Mouse (Mus musculus) liver, embryonic 15.5 days (tissue): ENCODE results near the gene Esyt1. TPM values are rescaled to one million over a fixed set of nuclear protein-coding genes. Genes with fewer than 3 reads are reported as not detected.

Experiments
- ATAC-seq: fragments of 200-750 bp; cut with Nextera tagmentation; 2 replicates; pipeline ENCODE4 v1.8.0; 2017; ENCODE audit warnings: moderate number of reproducible peaks, mild to moderate bottlenecking, moderate library complexity; ENCODE audit not compliant: insufficient read depth
- H3K27ac ChIP-seq: fragments of 300-500 bp; sonication (generic); replicated peaks from 2 replicates; pipeline ENCODE4 v1.5.1; 2015; ENCODE audit warnings: mild to moderate bottlenecking, inconsistent platforms
- H3K27me3 ChIP-seq: fragments of 300-500 bp; sonication (generic); 2 replicates; pipeline ENCODE4 v1.6.1; 2015; ENCODE audit warnings: mild to moderate bottlenecking, inconsistent platforms
- H3K36me3 ChIP-seq: fragments of 300-500 bp; sonication (generic); replicated peaks from 2 replicates; pipeline ENCODE4 v1.6.1; 2015; ENCODE audit warnings: moderate library complexity, mild to moderate bottlenecking, inconsistent platforms
- H3K4me1 ChIP-seq: fragments of 300-500 bp; sonication (generic); replicated peaks from 2 replicates; pipeline ENCODE4 v1.6.1; 2015; ENCODE audit warnings: inconsistent platforms
- H3K4me2 ChIP-seq: fragments of 300-500 bp; sonication (generic); 2 replicates; pipeline ENCODE4 v1.6.1; 2015; ENCODE audit warnings: moderate library complexity, mild to moderate bottlenecking, inconsistent platforms
- H3K4me3 ChIP-seq: fragments of 300-500 bp; sonication (generic); replicated peaks from 2 replicates; pipeline ENCODE4 v1.5.1; 2015; ENCODE audit warnings: mild to moderate bottlenecking, inconsistent platforms
- H3K9ac ChIP-seq: fragments of 300-500 bp; sonication (generic); 2 replicates; pipeline ENCODE4 v1.6.1; 2015; ENCODE audit warnings: moderate library complexity, mild to moderate bottlenecking, inconsistent platforms
- H3K9me3 ChIP-seq: fragments of 300-500 bp; sonication (generic); replicated peaks from 2 replicates; pipeline ENCODE4 v1.6.1; 2016; ENCODE audit warnings: inconsistent platforms
- WGBS: fragments of 180-500 bp; shearing (Covaris S2); methylation state at CpG from one replicate; pipeline ENCODE4 v1.1.7; 2015; ENCODE audit warnings: mixed read lengths; ENCODE audit not compliant: insufficient replicate concordance; 5-methylcytosine and 5-hydroxymethylcytosine counted together
- microRNA-seq: library from miRNA; unstranded; fragments of <30 nt; microRNA quantifications from one replicate; pipeline ENCODE4, GENCODE M21; 2016
- polyA plus RNA-seq: library from polyadenylated mRNA; unstranded; fragments of >200 nt; fragmentation: Nextera tagmentation; extraction: Ambion mirVana; gene quantifications from 2 replicates; pipeline ENCODE4 v1.2.1, GENCODE M21; 2015

Gene Esyt1
- polyA plus RNA-seq, 1 experiment from 2014 or later = 11.8 TPM

DNA sequence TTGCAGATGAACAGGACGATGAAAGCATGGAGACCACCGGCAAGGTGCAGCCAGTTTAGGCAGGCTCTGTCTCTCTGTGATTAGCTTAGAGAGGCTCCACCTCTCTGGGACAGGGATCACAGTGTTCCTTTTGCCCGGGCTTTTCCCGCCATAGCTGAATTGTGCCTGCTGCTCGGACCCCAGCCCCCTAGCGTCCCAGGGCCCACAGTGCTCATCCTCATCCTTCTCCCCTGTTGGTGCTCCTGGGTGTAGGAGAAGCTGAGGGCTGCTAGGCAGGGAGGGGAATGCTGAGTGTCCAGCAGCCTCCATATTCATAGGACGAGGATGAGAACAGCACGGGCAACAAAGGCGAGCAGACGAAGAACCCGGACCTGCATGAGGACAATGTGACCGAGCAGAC, 51.3 kb downstream of the Esyt1 start:
- H3K4me3 ChIP-seq = no peak overlapping the region
- ATAC-seq = no peak
- no peak overlapping the region for H3K27ac ChIP-seq
- no peaks in the 10 kb centered on the region for H3K27me3 ChIP-seq
- H3K4me1 ChIP-seq = no peaks in the 10 kb centered on the region
- H3K9ac ChIP-seq = no peak overlapping the region
- H3K9me3 ChIP-seq = no peaks in the 10 kb centered on the region
- 89% methylated on average over 12 of the region's 12 CpGs for WGBS
- peaks cover 94% of the 10 kb centered on the region for H3K36me3 ChIP-seq
- H3K4me2 ChIP-seq = no peak overlapping the region

DNA sequence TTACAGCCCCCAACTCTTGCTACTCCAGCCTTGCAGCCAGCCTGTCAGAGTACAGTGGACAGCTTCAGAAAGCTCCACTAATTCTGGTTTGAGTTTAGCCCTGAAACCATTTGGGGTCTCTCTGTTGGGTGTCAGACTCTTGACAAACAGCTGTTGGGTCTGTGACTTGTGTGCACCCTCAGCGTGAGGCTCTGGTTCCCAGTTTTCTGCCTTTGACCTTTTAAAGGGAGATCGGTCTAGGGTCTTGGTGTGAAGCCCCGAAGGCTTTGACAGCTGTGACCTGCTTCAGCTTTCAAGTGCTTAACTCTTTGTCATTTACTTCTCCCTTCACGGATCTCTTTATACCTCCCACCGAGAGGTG, 65.4 kb downstream of the Esyt1 start:
- Histone ChIP-seq H3K27ac (peak overlapping the region; percentile 96), H3K9ac (peak overlapping the region; percentile 99), H3K9me3 (no peaks in the 10 kb centered on the region), H3K4me3 (peak overlapping the region; percentile 91), H3K4me2 (peak overlapping the region; percentile 95), H3K27me3 (no peaks in the 10 kb centered on the region), H3K4me1 (peaks cover 37% of the 10 kb centered on the region), H3K36me3 (peaks cover 44% of the 10 kb centered on the region)
- no peak for ATAC-seq
- 22% methylated on average over 5 of the region's 5 CpGs for WGBS

Small RNA genes within 50 kb of the gene (microRNA-seq; reads per million reads assigned to microRNA genes)
- gene Gm47275 (not detected), gene Mir6916 (not detected)

Other genes with a start within 250 kb of the Esyt1 start
- not detected in 2 replicates for gene Il23a, start 227.1 kb downstream of the Esyt1 start, polyA plus RNA-seq
- 12.9 and 14.3 TPM in 2 replicates for gene Pan2, start 222.5 kb downstream of the Esyt1 start, polyA plus RNA-seq
- gene Cnpy2, start 203.4 kb downstream of the Esyt1 start, polyA plus RNA-seq = 85.8 and 90.0 TPM in 2 replicates
- 115 and 121 TPM in 2 replicates for gene Cs, start 188.1 kb downstream of the Esyt1 start, polyA plus RNA-seq
- gene Coq10a, start 156.9 kb downstream of the Esyt1 start, polyA plus RNA-seq = 4.6 and 5.2 TPM in 2 replicates
- gene Ankrd52, start 148.8 kb downstream of the Esyt1 start, polyA plus RNA-seq = 4.9 and 5.6 TPM in 2 replicates
- gene Slc39a5, start 124.6 kb downstream of the Esyt1 start, polyA plus RNA-seq = 69.9 and 90.8 TPM in 2 replicates
- 35.3 and 37.5 TPM in 2 replicates for gene Nabp2, start 114.4 kb downstream of the Esyt1 start, polyA plus RNA-seq
- 8.5 and 9.6 TPM in 2 replicates for gene Rnf41, start 114.2 kb downstream of the Esyt1 start, polyA plus RNA-seq
- 23.5 and 23.6 TPM in 2 replicates for gene Smarcc2, start 66.6 kb downstream of the Esyt1 start, polyA plus RNA-seq
- gene Myl6, start 31.7 kb downstream of the Esyt1 start, polyA plus RNA-seq = 483 and 484 TPM in 2 replicates
- gene Myl6b, start 27.2 kb downstream of the Esyt1 start, polyA plus RNA-seq = 1.4 and 1.7 TPM in 2 replicates
- gene Zc3h10, start 21.9 kb upstream of the Esyt1 start, polyA plus RNA-seq = 4.9 and 5.8 TPM in 2 replicates
- 1,944 and 2,155 TPM in 2 replicates for gene Rpl41, start 23.4 kb upstream of the Esyt1 start, polyA plus RNA-seq
- 118 and 119 TPM in 2 replicates for gene Pa2g4, start 40.1 kb upstream of the Esyt1 start, polyA plus RNA-seq
- 3.1 and 3.6 TPM in 2 replicates for gene Erbb3, start 63.8 kb upstream of the Esyt1 start, polyA plus RNA-seq
- 296 and 352 TPM in 2 replicates for gene Rps26, start 100.9 kb upstream of the Esyt1 start, polyA plus RNA-seq
- gene Ikzf4, start 120.1 kb upstream of the Esyt1 start, polyA plus RNA-seq = 0.12 TPM in 2 replicates
- gene Suox, start 148.2 kb upstream of the Esyt1 start, polyA plus RNA-seq = 14.3 and 14.7 TPM in 2 replicates
- 33.5 and 36.7 TPM in 2 replicates for gene Rab5b, start 170.4 kb upstream of the Esyt1 start, polyA plus RNA-seq
- 0.60 and 0.68 TPM in 2 replicates for gene Pmel, start 178.3 kb upstream of the Esyt1 start, polyA plus RNA-seq
- 53.7 and 56.6 TPM in 2 replicates for gene Cdk2, start 179.2 kb upstream of the Esyt1 start, polyA plus RNA-seq
- gene Dgka, start 219.0 kb upstream of the Esyt1 start, polyA plus RNA-seq = 2.4 and 3.0 TPM in 2 replicates
- gene Pym1, start 222.0 kb upstream of the Esyt1 start, polyA plus RNA-seq = 13.3 and 14.8 TPM in 2 replicates